Mouse (Mus musculus): Measurements from ENCODE around the gene Kcmf1. TPM values are rescaled to one million over a fixed set of nuclear protein-coding genes. Genes with fewer than 3 reads are reported as not detected.

Kcmf1 gene
- total and polyA plus RNA-seq, 3 experiments, result 77.9 to 217 (median 108) TPM

Other genes starting within 250 kb of the Kcmf1 start
- gene Tcf7l1, start 110.7 kb downstream of the Kcmf1 start, total RNA-seq (2021), result 10 to 100 TPM; 11.0 to 14.7 TPM
- 23.2 and 24.4 TPM in 2 replicates for gene Tcf7l1, start 110.7 kb downstream of the Kcmf1 start, polyA plus RNA-seq (2012; rRNA removed)
- gene Tmsb10, start 58.8 kb upstream of the Kcmf1 start, total RNA-seq (2021), result 100 to 1,000 TPM; 169 to 249 TPM
- 18.0 and 18.5 TPM in 2 replicates for gene Tmsb10, start 58.8 kb upstream of the Kcmf1 start, polyA plus RNA-seq (2012; rRNA removed)